Mouse (Mus musculus) bone marrow, adult 2 months (tissue): ENCODE data around the gene Fap. TPM values are rescaled to one million over a fixed set of nuclear protein-coding genes. Genes with fewer than 3 reads are reported as not detected.

Source experiments
- H3K27ac ChIP-seq: fragments of 200-500 bp; 2 replicates; pipeline ENCODE4 v1.5.1; 2012; ENCODE audit warnings: low read depth, mild to moderate bottlenecking, control low read depth, inconsistent platforms, low read length; ENCODE audit not compliant: control insufficient read depth, poor library complexity, insufficient read depth
- H3K4me1 ChIP-seq: fragments of 200-500 bp; 2 replicates; pipeline ENCODE4 v1.6.1; 2011; ENCODE audit warnings: low read length; ENCODE audit not compliant: control insufficient read depth, insufficient read depth
- H3K4me3 ChIP-seq: fragments of 200-500 bp; replicated peaks from 2 replicates; pipeline ENCODE3; 2011; ENCODE audit warnings: mild to moderate bottlenecking, low read depth, low read length, control low read depth; ENCODE audit not compliant: control insufficient read depth
- CTCF ChIP-seq: fragments of 200-500 bp; IDR thresholded peaks from 2 replicates; pipeline ENCODE4 v1.5.1; 2011; ENCODE audit warnings: low read length, control low read depth; ENCODE audit not compliant: control insufficient read depth, insufficient read depth
- POLR2A ChIP-seq: fragments of 200-500 bp; IDR thresholded peaks from 2 replicates; pipeline ENCODE4 v1.6.1; 2011; ENCODE audit warnings: low read depth, mild to moderate bottlenecking, control low read depth, low read length, borderline replicate concordance; ENCODE audit not compliant: control insufficient read depth
- WGBS: fragments of 180-500 bp; shearing (Covaris S2); methylation state at CpG from one replicate; pipeline ENCODE4 v1.1.7; 2018; 5-methylcytosine and 5-hydroxymethylcytosine counted together
- polyA plus RNA-seq: library from polyadenylated mRNA; stranded (reverse); fragments of >200 nt; gene quantifications from 2 replicates; pipeline ENCODE4 v1.2.4, GENCODE M21; 2011; ENCODE audit warnings: low replicate concordance; ENCODE audit not compliant: missing spikeins, insufficient read depth, insufficient read length

Fap gene
- 6.8 and 7.7 TPM in 2 replicates for polyA plus RNA-seq

- WGBS: 72% methylated on average over 12 of the region's 12 CpGs
- TF ChIP-seq POLR2A (no peak), CTCF (no peak)
- Histone ChIP-seq H3K4me3 (no peak within 1 kb of the TSS), H3K27ac (no peak within 1 kb of the TSS), H3K4me1 (no peaks in the 10 kb centered on the region)
Observed at GRCm38 (mm10) chr2:62573753-62574159, at the start of gene Fap. Gene Fap, minus strand, starts transcription at chr2:62574075.

DNA sequence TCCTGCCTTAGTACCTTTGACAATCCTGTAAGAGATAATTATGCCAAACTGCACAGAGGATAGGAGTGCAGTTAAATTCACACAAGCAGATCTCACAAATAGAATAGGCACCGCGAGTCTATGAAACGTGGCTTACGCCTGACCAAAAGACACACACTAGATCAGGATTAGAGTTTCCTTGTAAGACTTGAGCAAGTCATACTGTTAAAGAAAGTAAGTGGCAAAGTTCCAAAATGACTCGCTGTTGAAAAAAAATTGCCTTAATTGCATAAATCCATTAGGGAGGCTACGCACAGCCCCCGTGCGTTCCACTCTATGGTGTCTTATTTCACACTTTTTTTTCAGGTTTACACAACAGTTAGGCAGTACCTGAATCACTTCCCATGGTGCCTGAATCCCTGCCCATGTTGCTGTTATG, 49.2 kb upstream of the Fap start:
- no peak overlapping the region for H3K27ac ChIP-seq

DNA sequence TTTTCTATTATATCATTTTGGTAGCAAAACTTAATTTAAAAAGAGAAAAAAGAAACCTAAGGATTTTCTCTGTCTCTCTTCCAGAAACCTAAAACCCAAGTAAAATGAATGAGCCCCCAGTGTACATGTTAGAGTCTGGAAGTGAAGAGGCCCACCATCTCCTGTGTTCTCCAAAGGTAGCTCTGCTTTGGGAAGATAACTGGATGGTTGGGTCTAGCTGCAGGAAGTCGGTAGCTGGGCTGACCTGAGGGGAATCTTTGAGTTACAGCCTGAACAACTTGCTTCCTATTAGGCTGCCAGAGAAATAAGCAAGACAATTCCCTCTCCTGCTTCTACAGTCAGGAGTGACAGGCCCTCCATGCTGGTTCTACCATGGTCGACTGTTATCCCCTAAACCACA, 45.8 kb upstream of the Fap start:
- no peak for TF ChIP-seq POLR2A
- no peak for TF ChIP-seq CTCF
- Histone ChIP-seq H3K4me3 (no peak overlapping the region), H3K4me1 (no peaks in the 10 kb centered on the region; the same call in 1 of the 2 replicates), H3K27ac (peak overlapping the region; percentile 39)
- WGBS: 35% methylated on average over 2 of the region's 2 CpGs

More for the DNA sequence above, 49.2 kb upstream of the Fap start:
- no peak for TF ChIP-seq CTCF
- TF ChIP-seq POLR2A: no peak
- WGBS: 73% methylated on average over 8 of the region's 8 CpGs
- H3K4me3 ChIP-seq: no peak overlapping the region
- H3K4me1 ChIP-seq: no peaks in the 10 kb centered on the region; the same call in 1 of the 2 replicates

DNA sequence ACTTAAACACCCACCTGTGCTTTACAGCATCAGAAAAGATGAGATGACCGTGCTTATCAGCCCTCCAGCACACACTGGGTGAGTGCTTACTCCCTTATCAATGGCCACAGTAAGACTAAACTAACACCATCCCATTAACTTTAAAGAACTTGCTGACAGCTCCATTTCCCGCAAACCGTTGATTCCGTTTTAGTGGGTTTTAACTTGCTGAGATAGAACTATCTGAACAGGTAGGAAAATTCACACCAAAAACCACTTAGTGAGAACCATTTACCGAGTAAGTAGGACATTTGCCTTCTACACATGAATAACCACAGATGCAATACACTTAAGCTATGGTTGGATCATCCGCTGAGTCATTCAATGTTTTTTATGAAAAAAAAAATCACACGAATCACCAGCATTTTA, 45.1 kb upstream of the Fap start:
- no peak overlapping the region for H3K4me3 ChIP-seq
- no peak overlapping the region for H3K27ac ChIP-seq
- WGBS: 45% methylated on average over 7 of the region's 7 CpGs
- no peaks in the 10 kb centered on the region; the same call in 1 of the 2 replicates for H3K4me1 ChIP-seq
- TF ChIP-seq CTCF (no peak), POLR2A (no peak)

DNA sequence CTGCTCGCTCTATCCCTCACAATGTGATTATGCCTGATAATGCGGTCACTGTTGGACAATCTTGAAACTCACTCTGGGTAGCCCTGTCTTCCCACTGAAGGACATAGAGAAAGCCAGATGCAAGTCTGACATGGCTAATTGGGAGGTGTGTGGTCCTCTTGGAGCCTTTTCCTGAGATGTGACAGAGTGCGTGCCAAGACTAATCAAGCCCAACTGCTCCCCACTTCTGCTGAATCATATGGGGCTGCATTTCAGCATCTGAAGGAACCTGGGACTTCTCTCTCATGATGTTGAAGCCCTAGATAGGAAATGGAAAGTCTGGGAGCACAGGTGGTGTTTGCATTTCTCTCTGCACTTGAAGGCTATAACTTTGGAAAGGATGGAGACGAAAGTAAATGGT, 39.3 kb upstream of the Fap start:
- no peak for TF ChIP-seq POLR2A
- no peak for TF ChIP-seq CTCF
- WGBS: 87% methylated on average over 4 of the region's 4 CpGs
- H3K4me1 ChIP-seq: no peaks in the 10 kb centered on the region; the same call in 1 of the 2 replicates

GRCm38 (mm10) chr2:62606205-62606604, 32.3 kb upstream of the Fap start:
- 49% methylated on average over 16 of the region's 16 CpGs for WGBS
- H3K4me1 ChIP-seq: no peaks in the 10 kb centered on the region
- H3K4me3 ChIP-seq: no peak overlapping the region
- TF ChIP-seq CTCF (no peak), POLR2A (no peak)
- no peak overlapping the region for H3K27ac ChIP-seq

More for the DNA sequence above, 39.3 kb upstream of the Fap start:
- no peak overlapping the region for H3K27ac ChIP-seq
- no peak overlapping the region for H3K4me3 ChIP-seq

- Histone ChIP-seq H3K4me3 (no peak overlapping the region), H3K4me1 (no peaks in the 10 kb centered on the region), H3K27ac (no peak overlapping the region)
- WGBS: 91% methylated on average over 5 of the region's 5 CpGs
- TF ChIP-seq CTCF (no peak), POLR2A (no peak)
Observed at GRCm38 (mm10) chr2:62603530-62603929, 29.7 kb upstream of the Fap start.

GRCm38 (mm10) chr2:62596586-62596985, 22.7 kb upstream of the Fap start:
- H3K4me3 ChIP-seq: no peak overlapping the region
- TF ChIP-seq POLR2A (no peak), CTCF (no peak)
- WGBS: 84% methylated on average over 5 of the region's 5 CpGs
- no peaks in the 10 kb centered on the region for H3K4me1 ChIP-seq
- H3K27ac ChIP-seq: no peak overlapping the region

DNA sequence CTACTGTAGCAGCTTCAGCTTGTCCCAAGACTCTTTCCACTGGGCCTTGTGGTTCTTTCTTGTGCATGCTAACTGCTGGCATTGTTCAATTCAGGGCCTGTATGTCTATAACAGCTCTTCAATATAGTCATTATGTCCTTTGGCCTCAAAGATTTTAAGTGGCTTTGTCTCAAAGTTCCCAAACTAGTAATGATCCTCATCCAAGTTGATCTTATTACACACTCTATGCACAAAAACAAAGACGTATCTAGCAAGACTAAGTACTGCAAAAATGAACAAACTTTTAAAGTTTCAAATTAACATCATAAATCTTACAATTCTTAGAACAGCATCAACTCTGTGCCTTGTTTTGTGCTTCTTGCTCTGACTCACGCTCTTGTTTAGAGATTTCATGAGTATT, 20.6 kb upstream of the Fap start:
- H3K27ac ChIP-seq: no peak overlapping the region
- WGBS: 87% methylated on average over 2 of the region's 2 CpGs
- H3K4me3 ChIP-seq: no peak overlapping the region
- H3K4me1 ChIP-seq: no peaks in the 10 kb centered on the region
- TF ChIP-seq POLR2A: no peak
- TF ChIP-seq CTCF: no peak
